Mouse (Mus musculus) hindbrain, embryonic 10.5 days (tissue): ENCODE results near the gene Arhgap29. TPM values are rescaled to one million over a fixed set of nuclear protein-coding genes. Genes with fewer than 3 reads are reported as not detected.

Experiments
- DNase-seq: peaks from one replicate; pipeline ENCODE4 v3.0.0-alpha.2; 2017; ENCODE audit warnings: low spot score
- H3K27ac ChIP-seq: fragments of 300-500 bp; sonication (generic); 2 replicates; pipeline ENCODE4 v1.5.1; 2016; ENCODE audit warnings: mild to moderate bottlenecking, moderate library complexity
- H3K27me3 ChIP-seq: fragments of 300-500 bp; sonication (generic); 2 replicates; pipeline ENCODE4 v1.6.1; 2016; ENCODE audit warnings: mild to moderate bottlenecking; ENCODE audit not compliant: poor library complexity, insufficient read depth, severe bottlenecking
- H3K36me3 ChIP-seq: fragments of 300-500 bp; sonication (generic); 2 replicates; pipeline ENCODE4 v1.6.1; 2016; ENCODE audit warnings: mild to moderate bottlenecking, moderate library complexity
- H3K4me1 ChIP-seq: fragments of 300-500 bp; sonication (generic); replicated peaks from 2 replicates; pipeline ENCODE4 v1.6.1; 2016; ENCODE audit warnings: mild to moderate bottlenecking
- H3K4me3 ChIP-seq: fragments of 300-500 bp; sonication (generic); 2 replicates; pipeline ENCODE4 v1.5.1; 2016; ENCODE audit warnings: mild to moderate bottlenecking, moderate library complexity
- H3K9me3 ChIP-seq: fragments of 300-500 bp; sonication (generic); 2 replicates; pipeline ENCODE4 v1.6.1; 2016; ENCODE audit warnings: mild to moderate bottlenecking, moderate library complexity
- WGBS: fragments of 180-500 bp; shearing (Covaris S2); methylation state at CpG from one replicate; pipeline ENCODE4 v1.1.7; 2016; 5-methylcytosine and 5-hydroxymethylcytosine counted together
- polyA plus RNA-seq: library from polyadenylated mRNA; unstranded; fragments of >200 nt; fragmentation: Nextera tagmentation; extraction: Ambion mirVana; gene quantifications from 2 replicates; pipeline ENCODE4 v1.2.1, GENCODE M21; 2016

Arhgap29 gene
- polyA plus RNA-seq, 1 experiment from 2014 or later, result 23.3 TPM

- H3K27ac ChIP-seq, result no peak overlapping the region
- WGBS, result 86% methylated on average over 13 of the region's 13 CpGs
- H3K9me3 ChIP-seq, result no peaks in the 10 kb centered on the region
- H3K4me3 ChIP-seq, result no peak overlapping the region
- DNase-seq, result no peak
- H3K27me3 ChIP-seq, result no peaks in the 10 kb centered on the region
- H3K36me3 ChIP-seq, result no peaks in the 10 kb centered on the region
- H3K4me1 ChIP-seq, result no peaks in the 10 kb centered on the region
Observed at GRCm38 (mm10) chr3:122064556-122065410, 112.4 kb downstream of the Arhgap29 start.

Other genes with a start within 250 kb of the Arhgap29 start
- gene F3, start 229.0 kb upstream of the Arhgap29 start, polyA plus RNA-seq, result 8.8 and 14.1 TPM in 2 replicates
- 39.1 and 39.9 TPM in 2 replicates for gene Abcd3, start 137.2 kb upstream of the Arhgap29 start, polyA plus RNA-seq
- gene Abca4, start 91.9 kb downstream of the Arhgap29 start, polyA plus RNA-seq, result 2.1 and 2.3 TPM in 2 replicates